ENCODE assay signal across 8 mouse cellular contexts in genomic region chr4:154011646-154012089, GRCm38 (mm10). TPM values are rescaled to one million over a fixed set of nuclear protein-coding genes. Genes with fewer than 3 reads are reported as not detected.
DNase-seq lines count a peak whose midpoint lies in the region; ATAC-seq and TF ChIP-seq lines count a peak whose summit lies in the region.

TSS of gene Lrrc47 (plus strand) at chr4:154011731.

- ATAC-seq in intestine, embryonic 15.5 days: peak; percentile 97
- ATAC-seq in limb, embryonic 11.5 days (ENCODE audit: insufficient number of reproducible peaks, low FRiP score, low TSS enrichment, low read depth): peak; percentile 84
- peak; percentile 97 for ATAC-seq in midbrain, embryonic 13.5 days

- H3K9me3 ChIP-seq in intestine, embryonic 15.5 days: no peaks in the 10 kb centered on the region
- no peaks in the 10 kb centered on the region for H3K9me3 ChIP-seq in limb, embryonic 11.5 days (ENCODE audit: control insufficient read depth, low read length)
- no peaks in the 10 kb centered on the region for H3K9me3 ChIP-seq in midbrain, embryonic 13.5 days

- H3K4me3 ChIP-seq in intestine, embryonic 15.5 days (replicated peaks): peak within 1 kb of the TSS; percentile 99
- H3K4me3 ChIP-seq in limb, embryonic 11.5 days (ENCODE audit: low read depth, low read length): peak within 1 kb of the TSS; percentile 99
- H3K4me3 ChIP-seq in midbrain, embryonic 13.5 days (replicated peaks): peak within 1 kb of the TSS; percentile 100
- peak within 1 kb of the TSS; percentile 95 for H3K4me3 ChIP-seq in small intestine, adult 2 months (ENCODE audit: low read depth, low read length)

- peak within 1 kb of the TSS; percentile 90 for H3K9ac ChIP-seq in intestine, embryonic 15.5 days
- H3K9ac ChIP-seq in limb, embryonic 11.5 days (ENCODE audit: low read length): peak within 1 kb of the TSS; percentile 95
- peak within 1 kb of the TSS; percentile 99 for H3K9ac ChIP-seq in midbrain, embryonic 13.5 days (replicated peaks)

- no peak for TF ChIP-seq CTCF in small intestine, adult 2 months (IDR thresholded peaks at IDR 0.05; ENCODE audit: extremely low read depth, insufficient read length, insufficient replicate concordance, low read depth, low read length)

- no peaks in the 10 kb centered on the region for H3K27me3 ChIP-seq in intestine, embryonic 15.5 days (replicated peaks)
- H3K27me3 ChIP-seq in limb, embryonic 11.5 days (ENCODE audit: control insufficient read depth, insufficient read depth, low read length): no peaks in the 10 kb centered on the region
- no peaks in the 10 kb centered on the region for H3K27me3 ChIP-seq in midbrain, embryonic 13.5 days
- no peaks in the 10 kb centered on the region for H3K27me3 ChIP-seq in small intestine, adult 2 months (ENCODE audit: control insufficient read depth, insufficient read depth, low read length)

- peak; percentile 49; the same call in 1 of the 2 replicates for TF ChIP-seq POLR2A in small intestine, adult 2 months (IDR thresholded peaks at IDR 0.05; ENCODE audit: low read depth, low read length)

- peak within 1 kb of the TSS; percentile 37; the same call in 1 of the 2 replicates for H3K27ac ChIP-seq in intestine, embryonic 15.5 days
- peak within 1 kb of the TSS; percentile 36; the same call in 1 of the 2 replicates for H3K27ac ChIP-seq in limb, embryonic 11.5 days (replicated peaks; ENCODE audit: low read depth, low read length)
- H3K27ac ChIP-seq in midbrain, embryonic 13.5 days: peak within 1 kb of the TSS; percentile 64
- H3K27ac ChIP-seq in small intestine, adult 2 months (ENCODE audit: insufficient read depth, low read depth, low read length): no peak within 1 kb of the TSS

- H3K4me2 ChIP-seq in intestine, embryonic 15.5 days (replicated peaks): peak within 1 kb of the TSS; percentile 90
- H3K4me2 ChIP-seq in limb, embryonic 11.5 days (ENCODE audit: low read depth, severe bottlenecking): peak within 1 kb of the TSS; percentile 99
- H3K4me2 ChIP-seq in midbrain, embryonic 13.5 days (replicated peaks): peak within 1 kb of the TSS; percentile 100

- peaks cover 12% of the 10 kb centered on the region for H3K36me3 ChIP-seq in intestine, embryonic 15.5 days
- peaks cover 6% of the 10 kb centered on the region; the same call in 1 of the 2 replicates for H3K36me3 ChIP-seq in limb, embryonic 11.5 days (ENCODE audit: control insufficient read depth, insufficient read depth, low read length)
- H3K36me3 ChIP-seq in midbrain, embryonic 13.5 days: peaks cover 36% of the 10 kb centered on the region
- H3K36me3 ChIP-seq in small intestine, adult 2 months (ENCODE audit: control insufficient read depth, insufficient read depth, low read length): peaks cover 20% of the 10 kb centered on the region

- peak; percentile 85 to 88 for DNase-seq in left cerebral cortex, adult 18-20 months (ENCODE audit: low spot score in 2 of 2)
- no peak for DNase-seq in left cerebral cortex, adult 11 months (ENCODE audit: low spot score)
- DNase-seq in embryo, embryonic 11.5 days (ENCODE audit: low read depth, low spot score): peak; percentile 70
- DNase-seq in gastrocnemius, postnatal 4 days (ENCODE audit: low spot score in 2 of 2): peak; percentile 53 to 83
- peak; percentile 83 for DNase-seq in limb, embryonic 11.5 days (ENCODE audit: low spot score)

- under 1% methylated on average over 59 of the region's 59 CpGs for WGBS in intestine, embryonic 15.5 days
- under 1% methylated on average over 49 of the region's 59 CpGs for WGBS in limb, embryonic 11.5 days
- under 1% methylated on average over 40 of the region's 59 CpGs for WGBS in midbrain, embryonic 13.5 days
- under 1% methylated on average over 58 of the region's 59 CpGs for WGBS in small intestine, adult 2 months

- H3K4me1 ChIP-seq in intestine, embryonic 15.5 days (replicated peaks): peaks cover 17% of the 10 kb centered on the region
- H3K4me1 ChIP-seq in limb, embryonic 11.5 days (ENCODE audit: control insufficient read depth, insufficient read depth, low read length): peaks cover 11% of the 10 kb centered on the region
- H3K4me1 ChIP-seq in midbrain, embryonic 13.5 days (replicated peaks): peaks cover 33% of the 10 kb centered on the region
- peaks cover 13% of the 10 kb centered on the region for H3K4me1 ChIP-seq in small intestine, adult 2 months (ENCODE audit: control insufficient read depth, insufficient read depth, insufficient read length, low read length)

RNA-seq across cellular contexts. Expression of gene Lrrc47, which starts in this region (rescaled TPM):
- total RNA-seq in left cerebral cortex, adult 18-20 months (2021): 10 to 100 TPM; 59.7 to 69.2 TPM
- total RNA-seq in gastrocnemius, postnatal 4 days (2021): 10 to 100 TPM; 38.6 to 40.1 TPM
- 22.3 and 23.3 TPM in 2 replicates for polyA plus RNA-seq in intestine, embryonic 15.5 days (2015; fragmentation: Nextera tagmentation; extraction: Ambion mirVana)
- polyA plus RNA-seq in limb, embryonic 11.5 days (2014; fragmentation: Nextera tagmentation; extraction: Ambion mirVana): 14.9 and 16.0 TPM in 2 replicates
- 21.2 and 24.7 TPM in 2 replicates for polyA plus RNA-seq in midbrain, embryonic 13.5 days (2015; fragmentation: Nextera tagmentation; extraction: Ambion mirVana)
- polyA plus RNA-seq in small intestine, adult 2 months (2012; rRNA removed): 33.6 and 63.5 TPM in 2 replicates
